Mouse (Mus musculus) midbrain, embryonic 12.5 days (tissue): Measurements from ENCODE around the gene Alox5ap. TPM values are rescaled to one million over a fixed set of nuclear protein-coding genes. Genes with fewer than 3 reads are reported as not detected.

Source experiments
- ATAC-seq: fragments of 200-750 bp; cut with Nextera tagmentation; 2 replicates; pipeline ENCODE4 v1.8.0; 2017; ENCODE audit warnings: low read depth, moderate TSS enrichment, moderate library complexity; ENCODE audit not compliant: low FRiP score
- H3K27ac ChIP-seq: fragments of 300-500 bp; sonication (generic); replicated peaks from 2 replicates; pipeline ENCODE4 v1.5.1; 2016; ENCODE audit warnings: mild to moderate bottlenecking
- H3K27me3 ChIP-seq: fragments of 300-500 bp; sonication (generic); 2 replicates; pipeline ENCODE4 v1.6.1; 2016; ENCODE audit warnings: mild to moderate bottlenecking
- H3K36me3 ChIP-seq: fragments of 300-500 bp; sonication (generic); 2 replicates; pipeline ENCODE4 v1.6.1; 2016
- H3K4me1 ChIP-seq: fragments of 300-500 bp; sonication (generic); 2 replicates; pipeline ENCODE4 v1.6.1; 2016
- H3K4me2 ChIP-seq: fragments of 300-500 bp; sonication (generic); replicated peaks from 2 replicates; pipeline ENCODE4 v1.6.1; 2016; ENCODE audit warnings: mild to moderate bottlenecking, moderate library complexity
- H3K4me3 ChIP-seq: fragments of 300-500 bp; sonication (generic); 2 replicates; pipeline ENCODE4 v1.5.1; 2016; ENCODE audit warnings: mild to moderate bottlenecking
- H3K9ac ChIP-seq: fragments of 300-500 bp; sonication (generic); replicated peaks from 2 replicates; pipeline ENCODE4 v1.6.1; 2016; ENCODE audit warnings: mild to moderate bottlenecking, moderate library complexity
- H3K9me3 ChIP-seq: fragments of 300-500 bp; sonication (generic); 2 replicates; pipeline ENCODE4 v1.6.1; 2016; ENCODE audit warnings: mild to moderate bottlenecking
- WGBS: fragments of 180-500 bp; shearing (Covaris S2); methylation state at CpG from one replicate; pipeline ENCODE4 v1.1.7; 2016; 5-methylcytosine and 5-hydroxymethylcytosine counted together
- microRNA-seq: library from miRNA; unstranded; fragments of <30 nt; microRNA quantifications from one replicate; pipeline ENCODE4, GENCODE M21; 2017
- polyA plus RNA-seq: library from polyadenylated mRNA; unstranded; fragments of >200 nt; fragmentation: Nextera tagmentation; extraction: Ambion mirVana; gene quantifications from 2 replicates; pipeline ENCODE4 v1.2.1, GENCODE M21; 2016

The Alox5ap gene
- polyA plus RNA-seq, 1 experiment from 2014 or later = 6.5 TPM

GRCm38 (mm10) chr5:149335563-149336238, 71.1 kb downstream of the Alox5ap start:
- Histone ChIP-seq H3K4me2 (no peak overlapping the region), H3K4me3 (no peak overlapping the region), H3K27ac (no peak overlapping the region), H3K27me3 (peaks cover 9% of the 10 kb centered on the region; the same call in 1 of the 2 replicates), H3K9me3 (no peaks in the 10 kb centered on the region), H3K9ac (no peak overlapping the region), H3K36me3 (no peaks in the 10 kb centered on the region), H3K4me1 (0 out of 2 replicates have a peak, but pooled peaks cover 11% of the 10 kb centered on the region)
- ATAC-seq = peak; percentile 84
- 47% methylated on average over 21 of the region's 21 CpGs for WGBS

DNA sequence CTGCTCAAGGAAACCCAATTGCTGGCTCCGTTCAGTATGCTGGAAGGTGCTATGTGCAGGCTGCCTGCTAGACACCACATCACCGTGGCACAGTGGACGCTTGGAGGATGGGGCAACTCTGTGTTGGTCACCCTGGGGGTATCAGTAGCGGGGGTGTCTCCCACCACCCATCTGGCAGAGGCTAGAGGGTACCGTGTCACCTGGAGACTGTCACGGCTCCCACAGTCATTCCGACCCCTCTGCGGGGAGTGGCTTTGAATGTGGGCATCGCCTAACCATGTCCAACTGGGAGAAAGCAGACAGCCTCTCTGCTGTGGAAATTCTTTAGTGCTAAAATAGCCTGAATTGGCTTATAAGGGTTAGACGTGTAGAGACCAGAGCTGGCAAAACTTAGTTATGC, 72.6 kb downstream of the Alox5ap start:
- WGBS = 84% methylated on average over 10 of the region's 10 CpGs

More for the DNA sequence above, 72.6 kb downstream of the Alox5ap start:
- Histone ChIP-seq H3K4me3 (no peak overlapping the region), H3K36me3 (no peaks in the 10 kb centered on the region), H3K4me1 (peaks cover 12% of the 10 kb centered on the region; the same call in 1 of the 2 replicates), H3K9ac (no peak overlapping the region), H3K27me3 (peaks cover 14% of the 10 kb centered on the region; the same call in 1 of the 2 replicates), H3K27ac (no peak overlapping the region), H3K4me2 (no peak overlapping the region), H3K9me3 (no peaks in the 10 kb centered on the region)
- ATAC-seq = no peak

Small RNA genes within 50 kb of the gene (microRNA-seq; reads per million reads assigned to microRNA genes)
- gene Gm24105 = not detected

Other genes with a start within 250 kb of the Alox5ap start
- gene Uspl1, start 80.4 kb upstream of the Alox5ap start, polyA plus RNA-seq = 71.2 and 72.3 TPM in 2 replicates
- gene Hmgb1, start 80.3 kb upstream of the Alox5ap start, polyA plus RNA-seq = 1,454 and 1,508 TPM in 2 replicates
- gene Medag, start 147.0 kb downstream of the Alox5ap start, polyA plus RNA-seq = 1.0 and 1.1 TPM in 2 replicates
- gene Tex26, start 174.9 kb downstream of the Alox5ap start, polyA plus RNA-seq = 1.1 and 1.7 TPM in 2 replicates